Mouse (Mus musculus) limb, embryonic 14.5 days (tissue): ENCODE results near the gene 1520401A03Rik. TPM values are rescaled to one million over a fixed set of nuclear protein-coding genes. Genes with fewer than 3 reads are reported as not detected.

Experiments
- ATAC-seq: fragments of 200-750 bp; cut with Nextera tagmentation; 2 replicates; pipeline ENCODE4 v1.8.0; 2017; ENCODE audit warnings: low read depth, moderate number of reproducible peaks, moderate TSS enrichment; ENCODE audit not compliant: low FRiP score
- DNase-seq: peaks from one replicate; pipeline ENCODE4 v3.0.0-alpha.2; 2015; ENCODE audit warnings: low spot score
- H3K27ac ChIP-seq: fragments of 300-500 bp; sonication (generic); replicated peaks from 2 replicates; pipeline ENCODE4 v1.5.1; 2014; ENCODE audit warnings: low read depth, mild to moderate bottlenecking, low read length, moderate library complexity, mixed read lengths
- H3K27me3 ChIP-seq: fragments of 300-500 bp; sonication (generic); 2 replicates; pipeline ENCODE4 v1.6.1; 2014; ENCODE audit warnings: low read length, mixed read lengths; ENCODE audit not compliant: control insufficient read depth, insufficient read depth
- H3K36me3 ChIP-seq: fragments of 300-500 bp; sonication (generic); 2 replicates; pipeline ENCODE4 v1.6.1; 2014; ENCODE audit warnings: mild to moderate bottlenecking, low read length, moderate library complexity, mixed read lengths; ENCODE audit not compliant: control insufficient read depth, insufficient read depth
- H3K4me1 ChIP-seq: fragments of 300-500 bp; sonication (generic); 2 replicates; pipeline ENCODE4 v1.6.1; 2014; ENCODE audit warnings: antibody characterized with exemption, low read length, mixed read lengths; ENCODE audit not compliant: control insufficient read depth, insufficient read depth
- H3K4me2 ChIP-seq: fragments of 300-500 bp; sonication (generic); replicated peaks from 2 replicates; pipeline ENCODE4 v1.6.1; 2014; ENCODE audit warnings: low read depth, mild to moderate bottlenecking, low read length, moderate library complexity; ENCODE audit not compliant: severe bottlenecking
- H3K4me3 ChIP-seq: fragments of 300-500 bp; sonication (generic); replicated peaks from 2 replicates; pipeline ENCODE4 v1.5.1; 2014; ENCODE audit warnings: low read length
- H3K9ac ChIP-seq: fragments of 300-500 bp; sonication (generic); 2 replicates; pipeline ENCODE4 v1.6.1; 2014; ENCODE audit warnings: mild to moderate bottlenecking, low read depth, low read length, moderate library complexity; ENCODE audit not compliant: severe bottlenecking
- H3K9me3 ChIP-seq: fragments of 300-500 bp; sonication (generic); 2 replicates; pipeline ENCODE4 v1.6.1; 2016; ENCODE audit warnings: low read length; ENCODE audit not compliant: control insufficient read depth
- POLR2A ChIP-seq: fragments of 200-500 bp; IDR thresholded peaks from 2 replicates; pipeline ENCODE4 v1.8.0; 2012; ENCODE audit warnings: inconsistent platforms, mild to moderate bottlenecking, moderate library complexity, borderline replicate concordance; ENCODE audit not compliant: insufficient read depth, insufficient read length; ENCODE audit errors: extremely low read depth
- WGBS: fragments of 180-500 bp; shearing (Covaris S2); extraction: QIAGEN DNeasy Blood & Tissue Kit; methylation state at CpG from one replicate; pipeline ENCODE4 v1.1.7; 2014; 5-methylcytosine and 5-hydroxymethylcytosine counted together
- polyA plus RNA-seq, 2 experiments: library from polyadenylated mRNA; depleted of rRNA in 1 of 2; stranded (reverse) in 1 of 2; unstranded in 1 of 2; fragments of >200 nt; fragmentation: Nextera tagmentation in 1 of 2; extraction: Ambion mirVana in 1 of 2; gene quantifications; 2 replicates each; pipeline versions ENCODE4 v1.2.1 to v1.2.3; 2012 to 2014

The 1520401A03Rik gene
- polyA plus RNA-seq, 2 experiments: 1.6 to 4.6 TPM

- Histone ChIP-seq H3K27me3 (peaks cover 56% of the 10 kb centered on the region), H3K27ac (no peak overlapping the region), H3K36me3 (peaks cover 4% of the 10 kb centered on the region), H3K4me2 (peak overlapping the region; percentile 41), H3K4me3 (peak overlapping the region; percentile 24; the same call in 1 of the 2 replicates), H3K9me3 (no peaks in the 10 kb centered on the region), H3K4me1 (peaks cover 17% of the 10 kb centered on the region), H3K9ac (no peak overlapping the region)
- TF ChIP-seq POLR2A: no peak
- DNase-seq: no peak
- no peak; the same call in 1 of the 2 replicates for ATAC-seq
- WGBS: 6% methylated on average over 12 of the region's 12 CpGs
Observed at GRCm38 (mm10) chr17:23746311-23746710, 23.7 kb upstream of the 1520401A03Rik start.

GRCm38 (mm10) chr17:23745301-23746251, 23.0 kb upstream of the 1520401A03Rik start, which contains the start of gene Kremen2:
Gene Kremen2, minus strand, starts transcription at chr17:23745833.
- no peaks in the 10 kb centered on the region for H3K9me3 ChIP-seq
- H3K36me3 ChIP-seq: no peaks in the 10 kb centered on the region
- H3K4me1 ChIP-seq: peaks cover 20% of the 10 kb centered on the region
- peaks cover 61% of the 10 kb centered on the region for H3K27me3 ChIP-seq
- H3K4me3 ChIP-seq: peak within 1 kb of the TSS; percentile 24
- peak within 1 kb of the TSS; percentile 38 for H3K9ac ChIP-seq
- ATAC-seq (peak; percentile 30), DNase-seq (no peak)
- WGBS: 1% methylated on average over 35 of the region's 45 CpGs
- no peak within 1 kb of the TSS for H3K27ac ChIP-seq
- peak within 1 kb of the TSS; percentile 41 for H3K4me2 ChIP-seq
- no peak for TF ChIP-seq POLR2A

GRCm38 (mm10) chr17:23744651-23745050, 22.1 kb upstream of the 1520401A03Rik start:
- Histone ChIP-seq H3K27me3 (peaks cover 70% of the 10 kb centered on the region), H3K4me3 (peak overlapping the region; percentile 24), H3K9ac (peak overlapping the region; percentile 38; the same call in 1 of the 2 replicates), H3K4me2 (peak overlapping the region; percentile 41; the same call in 1 of the 2 replicates), H3K36me3 (no peaks in the 10 kb centered on the region), H3K9me3 (no peaks in the 10 kb centered on the region), H3K4me1 (peaks cover 22% of the 10 kb centered on the region), H3K27ac (no peak overlapping the region)
- ATAC-seq (no peak), DNase-seq (no peak)
- WGBS: 4% methylated on average over 8 of the region's 14 CpGs
- no peak for TF ChIP-seq POLR2A

- H3K27me3 ChIP-seq: peaks cover 75% of the 10 kb centered on the region
- H3K36me3 ChIP-seq: no peaks in the 10 kb centered on the region
- H3K9ac ChIP-seq: 0 out of 2 replicates have a peak overlapping the region, but pooled peaks have one; percentile 38
- H3K4me3 ChIP-seq: peak overlapping the region; percentile 24; the same call in 1 of the 2 replicates
- 24% methylated on average over 8 of the region's 8 CpGs for WGBS
- DNase-seq: no peak
- no peak overlapping the region for H3K4me2 ChIP-seq
- H3K9me3 ChIP-seq: no peaks in the 10 kb centered on the region
- TF ChIP-seq POLR2A: no peak
- peaks cover 28% of the 10 kb centered on the region for H3K4me1 ChIP-seq
- no peak overlapping the region for H3K27ac ChIP-seq
- no peak for ATAC-seq
Observed at GRCm38 (mm10) chr17:23744076-23744475, 21.5 kb upstream of the 1520401A03Rik start.

GRCm38 (mm10) chr17:23742941-23743340, 20.4 kb upstream of the 1520401A03Rik start:
- H3K4me2 ChIP-seq: peak overlapping the region; percentile 40

More at GRCm38 (mm10) chr17:23742941-23743340, 20.4 kb upstream of the 1520401A03Rik start:
- Histone ChIP-seq H3K9me3 (no peaks in the 10 kb centered on the region), H3K27ac (no peak overlapping the region), H3K36me3 (no peaks in the 10 kb centered on the region), H3K4me1 (peaks cover 29% of the 10 kb centered on the region), H3K27me3 (peaks cover 83% of the 10 kb centered on the region), H3K9ac (no peak overlapping the region), H3K4me3 (peak overlapping the region; percentile 32)
- no peak for TF ChIP-seq POLR2A
- ATAC-seq (no peak), DNase-seq (no peak)
- 63% methylated on average over 12 of the region's 12 CpGs for WGBS
